13 mouse cellular contexts compared by ENCODE assay signal in genomic region chr2:29663260-29663877, GRCm38 (mm10). TPM values are rescaled to one million over a fixed set of nuclear protein-coding genes. Genes with fewer than 3 reads are reported as not detected.
DNase-seq lines count a peak whose midpoint lies in the region; ATAC-seq lines count a peak whose summit lies in the region.
"Had no signal": no experiment of that assay in that cellular context is flagged by ENCODE, and none has a peak within 500 bp of the region (broad histone marks: within the 10 kb centered on the region; RNA-seq: fewer than 3 reads in every experiment).

No protein-coding gene starts in this region.

- peak; percentile 76 for ATAC-seq in kidney, embryonic 16.5 days (ENCODE audit: low FRiP score, low TSS enrichment)
- ATAC-seq in neural tube, embryonic 11.5 days (ENCODE audit: insufficient read depth, low FRiP score, low TSS enrichment): no peak
- no peak for ATAC-seq in neural tube, embryonic 15.5 days (ENCODE audit: low FRiP score)

- WGBS in kidney, embryonic 16.5 days: 3% methylated on average over 4 of the region's 4 CpGs
- WGBS in neural tube, embryonic 11.5 days: 16% methylated on average over 4 of the region's 4 CpGs
- WGBS in neural tube, embryonic 15.5 days: 14% methylated on average over 4 of the region's 4 CpGs

- peak; percentile 18 for DNase-seq in embryo, embryonic 10.5 days (ENCODE audit: low spot score)
- DNase-seq in embryo, embryonic 11 days: no peak
- no peak for DNase-seq in kidney, postnatal 14 days
- no peak for DNase-seq in neural tube, embryonic 11.5 days (ENCODE audit: low spot score)
- DNase-seq in thymus, postnatal 25 days: peak; percentile 47
- no peak for DNase-seq in urinary bladder, postnatal 10 days (ENCODE audit: low spot score)
- DNase-seq: adrenal gland, postnatal 36 days; cerebellum, postnatal 36 days; kidney, adult 9 months had no signal

- no peak overlapping the region; the same call in 1 of the 2 replicates for H3K9ac ChIP-seq in kidney, embryonic 16.5 days (replicated peaks; ENCODE audit: low read length)
- no peak overlapping the region for H3K9ac ChIP-seq in neural tube, embryonic 11.5 days (ENCODE audit: low read length)
- no peak overlapping the region for H3K9ac ChIP-seq in neural tube, embryonic 15.5 days (replicated peaks)
- H3K9ac ChIP-seq: forebrain, embryonic 12.5 days; liver, embryonic 15.5 days had no signal

- H3K9me3 ChIP-seq in kidney, embryonic 16.5 days (ENCODE audit: low read length): no peaks in the 10 kb centered on the region
- H3K9me3 ChIP-seq in neural tube, embryonic 11.5 days (ENCODE audit: control insufficient read depth, low read length): no peaks in the 10 kb centered on the region
- no peaks in the 10 kb centered on the region for H3K9me3 ChIP-seq in neural tube, embryonic 15.5 days (replicated peaks)
- H3K9me3 ChIP-seq: forebrain, embryonic 12.5 days; liver, embryonic 15.5 days had no signal

- no peak overlapping the region for H3K4me2 ChIP-seq in kidney, embryonic 16.5 days (replicated peaks; ENCODE audit: low read depth, low read length)
- no peak overlapping the region for H3K4me2 ChIP-seq in neural tube, embryonic 11.5 days (ENCODE audit: low read depth)
- no peak overlapping the region for H3K4me2 ChIP-seq in neural tube, embryonic 15.5 days
- H3K4me2 ChIP-seq: forebrain, embryonic 12.5 days; liver, embryonic 15.5 days had no signal

- peaks cover 3% of the 10 kb centered on the region; the same call in 1 of the 2 replicates for H3K27me3 ChIP-seq in kidney, embryonic 16.5 days (ENCODE audit: insufficient read depth, low read length)
- H3K27me3 ChIP-seq in neural tube, embryonic 11.5 days (ENCODE audit: control insufficient read depth, insufficient read depth, low read length): no peaks in the 10 kb centered on the region
- H3K27me3 ChIP-seq in neural tube, embryonic 15.5 days (replicated peaks): no peaks in the 10 kb centered on the region
- H3K27me3 ChIP-seq: forebrain, embryonic 12.5 days; liver, embryonic 15.5 days had no signal

- H3K27ac ChIP-seq in kidney, embryonic 16.5 days (ENCODE audit: low read length): peak overlapping the region; percentile 70
- H3K27ac ChIP-seq in neural tube, embryonic 11.5 days (ENCODE audit: low read depth, low read length): peak overlapping the region; percentile 0; the same call in 1 of the 2 replicates
- H3K27ac ChIP-seq in neural tube, embryonic 15.5 days (replicated peaks): no peak overlapping the region
- H3K27ac ChIP-seq: forebrain, embryonic 12.5 days; liver, embryonic 15.5 days had no signal

- H3K4me1 ChIP-seq in kidney, embryonic 16.5 days (ENCODE audit: insufficient read depth, low read length): peaks cover 58% of the 10 kb centered on the region
- H3K4me1 ChIP-seq in neural tube, embryonic 11.5 days (ENCODE audit: control insufficient read depth, insufficient read depth, low read length): peaks cover 13% of the 10 kb centered on the region
- peaks cover 42% of the 10 kb centered on the region for H3K4me1 ChIP-seq in neural tube, embryonic 15.5 days

- no peaks in the 10 kb centered on the region for H3K36me3 ChIP-seq in kidney, embryonic 16.5 days (ENCODE audit: insufficient read depth, low read length)
- no peaks in the 10 kb centered on the region for H3K36me3 ChIP-seq in neural tube, embryonic 11.5 days (ENCODE audit: control insufficient read depth, insufficient read depth, low read length)
- no peaks in the 10 kb centered on the region for H3K36me3 ChIP-seq in neural tube, embryonic 15.5 days
- H3K36me3 ChIP-seq: forebrain, embryonic 12.5 days; liver, embryonic 15.5 days had no signal

- H3K4me3 ChIP-seq in kidney, embryonic 16.5 days (ENCODE audit: low read length): no peak overlapping the region
- no peak overlapping the region for H3K4me3 ChIP-seq in neural tube, embryonic 11.5 days (ENCODE audit: low read depth, low read length)
- no peak overlapping the region for H3K4me3 ChIP-seq in neural tube, embryonic 15.5 days (replicated peaks)
- H3K4me3 ChIP-seq: forebrain, embryonic 12.5 days; liver, embryonic 15.5 days had no signal

RNA-seq across cellular contexts. Expression of gene Rapgef1, which starts 43.8 kb away (rescaled TPM):
- 13.3 and 13.6 TPM in 2 replicates for polyA plus RNA-seq in kidney, embryonic 16.5 days (2015; fragmentation: Nextera tagmentation; extraction: Ambion mirVana)
- 21.3 and 23.5 TPM in 2 replicates for polyA plus RNA-seq in neural tube, embryonic 11.5 days (2014; fragmentation: Nextera tagmentation; extraction: Ambion mirVana)
- 16.3 and 16.9 TPM in 2 replicates for polyA plus RNA-seq in neural tube, embryonic 15.5 days (2015; fragmentation: Nextera tagmentation; extraction: Ambion mirVana)

Comparison
In these comparisons a context has a peak if more than half of its experiments do, and no peak if none do; other contexts are left out.
1. DNase-seq: peak in embryo, embryonic 10.5 days (single experiment) and thymus, postnatal 25 days (single experiment); none in embryo, embryonic 11 days (single experiment), kidney, postnatal 14 days (single experiment), neural tube, embryonic 11.5 days (single experiment) and urinary bladder, postnatal 10 days (single experiment).